Mouse (Mus musculus): ENCODE data around the gene Lima1.

DNA sequence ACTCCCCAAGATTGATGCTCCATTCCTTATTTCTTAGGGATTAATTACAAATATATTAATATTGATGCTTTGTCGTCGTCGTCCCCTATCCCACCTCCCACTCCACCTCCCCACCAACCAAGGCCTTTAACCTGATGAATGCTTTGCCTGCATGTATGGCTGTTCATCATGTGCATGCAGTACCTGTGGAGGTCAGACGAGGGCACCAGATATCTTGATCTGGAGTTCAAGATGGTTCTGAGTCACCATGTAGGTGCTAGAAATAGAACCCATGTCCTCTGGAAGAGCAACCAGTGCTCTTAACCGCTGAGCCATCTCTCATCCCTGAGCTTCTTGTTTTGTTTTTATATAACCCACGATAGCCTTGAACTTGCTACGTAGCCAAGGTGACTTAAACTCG, 11.5 kb downstream of the Lima1 start:
- peak; percentile 56 for TF ChIP-seq CTCF (IDR thresholded peaks at IDR 0.05)
- TF ChIP-seq EP300 (IDR thresholded peaks at IDR 0.05): no peak
